Mouse (Mus musculus): ENCODE measurements around the gene Itgb2.

Itgb2 gene

DNA sequence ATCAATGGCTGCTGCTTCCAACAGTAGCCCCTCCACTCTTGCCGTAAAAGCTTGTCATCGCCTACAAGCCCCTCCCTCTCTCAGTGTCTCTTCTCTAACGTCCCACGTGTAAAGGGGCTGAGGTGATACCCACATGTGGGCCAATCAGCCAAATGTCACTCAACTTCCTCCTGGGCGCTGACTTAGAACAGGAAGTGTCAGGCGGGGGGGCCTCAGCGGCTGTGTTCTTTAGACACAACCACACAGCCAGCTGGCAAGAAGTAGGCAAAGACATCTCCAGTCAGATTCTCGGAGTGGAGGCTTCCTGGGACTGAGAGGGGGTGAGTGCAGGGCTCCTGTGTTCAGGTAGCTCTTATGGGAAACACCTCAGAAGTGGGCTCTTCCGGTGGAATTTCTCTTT, at the start of gene Itgb2:
TSS of gene Itgb2 (plus strand) at position 113 of the 400 bp plus-strand sequence.
- CTCF ChIA-PET, result interaction anchor here (0.6 to 1.6 kb wide), 3 partner anchors 13 to 31 kb away, joined by 3 to 4 read pairs (median 4); no protein-coding TSS in a partner anchor

DNA sequence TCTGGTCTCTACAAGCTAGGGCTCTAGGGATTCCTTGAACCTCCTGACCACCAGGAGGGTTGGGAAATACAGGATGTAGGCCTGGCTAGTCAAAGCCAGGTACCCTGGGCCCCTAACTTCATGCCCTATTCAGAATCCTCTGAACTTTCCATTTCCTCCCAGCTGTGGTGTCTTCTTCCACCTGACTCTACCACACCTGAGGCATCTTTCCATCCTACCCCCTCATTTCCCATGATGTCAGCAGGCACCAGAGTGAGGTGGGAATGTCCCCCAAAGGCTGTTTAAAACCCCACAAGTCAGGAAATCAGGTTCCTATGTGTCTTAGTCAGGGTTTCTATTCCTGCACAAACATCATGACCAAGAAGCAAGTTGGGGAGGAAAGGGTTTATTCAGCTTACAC, 48.2 kb upstream of the Itgb2 start:
- CTCF ChIA-PET, result no interaction called here

DNA sequence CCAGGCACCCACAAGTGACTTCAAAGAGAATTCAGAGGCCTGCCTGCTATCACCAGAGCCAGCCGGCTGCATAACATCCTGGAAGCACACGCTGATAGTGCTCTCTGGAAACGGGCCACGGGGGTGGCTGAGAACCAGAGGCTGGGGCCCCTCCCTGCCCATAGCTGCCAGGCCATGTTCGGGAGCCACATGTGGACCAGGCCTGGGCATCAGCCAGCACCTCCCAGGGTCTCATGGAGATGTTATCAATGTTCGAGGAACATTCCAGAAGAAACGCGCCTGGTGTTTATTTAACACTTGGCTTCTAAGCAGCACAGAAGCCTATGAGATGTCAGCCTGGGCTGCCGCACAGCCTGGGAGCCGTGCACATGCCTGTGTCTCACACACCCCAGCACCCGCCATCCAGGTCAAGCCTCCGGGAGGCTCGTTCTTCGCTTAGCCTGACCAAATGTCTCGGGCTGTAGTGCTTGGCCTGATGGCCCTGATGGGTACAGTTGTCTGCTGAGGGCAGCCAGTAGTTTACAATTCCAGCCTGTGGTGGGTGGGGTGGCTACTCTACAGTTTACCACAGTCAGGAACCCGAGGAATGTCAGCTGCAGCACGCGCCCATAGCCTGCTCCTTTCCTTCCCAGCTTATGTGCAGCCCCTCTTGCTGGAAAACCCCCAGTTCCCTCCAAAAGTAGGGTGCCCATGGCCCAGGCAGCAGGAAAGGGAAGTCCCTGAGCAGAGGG, 45.7 kb upstream of the Itgb2 start:
- CTCF ChIA-PET, result interaction anchor here (0.6 kb wide), 1 partner anchor 662 kb away, joined by 6 read pairs; no protein-coding TSS in a partner anchor

DNA sequence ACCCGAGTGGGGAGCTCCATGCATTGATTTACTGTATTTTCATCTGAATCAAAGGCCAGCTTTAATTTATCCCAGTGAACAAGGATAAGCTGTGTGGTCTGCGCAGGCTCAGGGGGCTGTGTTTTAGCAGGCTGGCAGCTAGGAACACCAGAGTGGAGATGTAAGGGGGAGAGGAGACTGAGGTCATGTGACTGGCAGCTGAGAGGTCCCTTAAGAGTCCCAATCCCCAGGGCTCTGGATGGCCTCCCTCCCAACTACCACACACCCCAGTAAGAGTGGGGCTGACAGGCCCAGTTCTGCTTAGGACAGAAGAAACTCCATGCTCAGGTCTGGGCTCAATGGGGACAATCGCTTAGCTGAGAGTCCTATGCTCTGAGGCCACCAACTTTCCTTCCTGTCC, 44.3 kb upstream of the Itgb2 start:
- CTCF ChIA-PET, result no interaction called here

DNA sequence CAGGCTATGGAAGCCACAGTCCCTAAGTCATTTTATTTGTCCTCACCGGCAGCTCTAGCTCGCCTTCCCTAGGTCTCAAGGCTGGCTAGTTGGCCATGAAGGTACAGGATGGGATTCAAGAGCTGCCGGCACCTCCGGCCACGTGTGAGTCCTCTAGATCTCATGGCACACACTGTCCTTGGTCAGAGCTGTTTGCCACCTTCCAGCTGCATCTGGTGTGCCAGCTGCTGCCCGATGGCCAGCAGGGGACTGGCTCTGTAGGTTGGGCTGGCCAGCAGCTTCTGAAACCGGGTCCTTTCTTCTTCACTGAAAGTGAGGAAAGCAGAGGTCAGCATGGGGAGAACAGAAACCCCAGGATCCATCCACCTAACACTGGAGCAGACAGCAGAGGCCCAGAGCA, 41.9 kb upstream of the Itgb2 start:
- CTCF ChIA-PET, result no interaction called here

DNA sequence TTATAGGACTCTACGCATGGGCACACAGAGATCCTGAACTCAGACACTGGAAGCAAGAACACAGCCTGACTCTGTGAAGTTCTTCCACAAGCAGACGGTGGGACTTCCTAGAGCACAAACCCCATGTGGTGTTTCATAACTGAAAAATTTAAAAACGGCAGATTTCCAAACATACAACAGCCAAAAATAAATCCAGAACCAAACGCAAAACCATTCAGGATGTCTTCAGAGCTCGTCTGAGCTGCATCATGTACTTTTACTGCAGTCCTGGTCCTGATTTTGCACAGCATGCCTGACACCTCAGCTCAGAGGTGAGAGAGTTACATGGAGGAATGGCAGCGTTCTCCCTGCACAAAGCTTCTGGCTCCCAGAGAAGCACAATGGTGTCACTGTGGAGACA, 38.5 kb upstream of the Itgb2 start:
- CTCF ChIA-PET, result interaction anchor here (0.6 kb wide), 1 partner anchor 451 kb away, joined by 6 read pairs; no protein-coding TSS in a partner anchor

DNA sequence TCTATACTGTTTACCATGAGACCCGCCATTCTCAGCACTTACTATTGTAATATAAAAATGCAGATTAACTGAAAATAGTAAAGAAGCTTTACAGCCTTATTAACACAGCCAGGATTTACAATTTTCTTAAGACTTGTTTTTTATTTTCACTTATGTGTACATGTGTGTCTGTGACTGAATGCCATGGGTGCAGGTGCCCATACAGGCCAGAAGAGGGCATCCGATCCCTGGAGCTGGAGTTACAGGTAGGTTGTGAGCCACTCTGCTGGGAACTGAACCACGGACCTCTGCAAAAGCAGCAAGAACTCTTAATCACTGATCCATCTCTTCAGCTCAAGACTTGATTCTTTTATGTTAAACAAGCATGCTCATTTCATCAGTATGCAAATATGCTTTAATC, 37.2 kb upstream of the Itgb2 start:
- CTCF ChIA-PET, result interaction anchor here (0.6 to 0.7 kb wide), 2 partner anchors 36 to 105 kb away, joined by 3 to 5 read pairs; no protein-coding TSS in a partner anchor

DNA sequence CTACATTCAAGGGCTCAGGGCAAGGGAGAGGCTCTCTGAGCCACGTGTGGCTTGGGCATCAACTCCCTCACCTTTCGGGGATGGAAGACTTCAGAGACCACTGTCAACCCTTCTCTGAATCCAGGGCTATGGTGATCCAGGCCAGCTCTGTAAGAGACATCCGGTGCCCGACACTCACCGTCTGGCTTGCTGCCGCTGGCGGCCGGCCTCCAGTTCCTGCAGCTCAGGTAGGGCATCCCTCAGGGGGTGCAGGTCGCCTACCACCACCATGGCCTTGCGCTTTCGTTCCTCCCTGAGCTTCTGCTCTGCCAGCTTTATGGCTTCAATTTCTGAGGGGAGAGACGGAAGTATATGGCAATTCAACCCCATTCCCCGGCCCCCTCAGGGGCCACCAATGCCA, 32.9 kb upstream of the Itgb2 start:
- CTCF ChIA-PET, result no interaction called here

DNA sequence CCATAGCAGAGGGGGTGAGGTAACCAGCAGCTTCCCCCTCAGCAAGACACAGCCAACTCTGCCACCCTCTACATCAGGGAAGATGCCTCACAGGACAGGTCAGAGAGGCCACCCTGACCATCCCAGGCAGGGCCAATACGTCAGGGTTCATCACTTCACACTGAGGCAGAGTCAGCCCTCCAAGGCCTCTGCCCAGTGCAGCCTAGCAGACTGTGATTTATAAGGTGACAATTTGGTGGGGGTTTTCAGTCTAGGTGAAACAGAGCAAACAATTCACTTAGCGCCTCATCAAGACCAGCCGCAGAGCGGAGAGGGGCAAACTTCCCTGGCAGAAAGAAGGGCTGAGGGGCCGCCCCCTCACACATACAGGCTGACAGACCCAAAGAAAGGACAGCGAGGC, 31.8 kb upstream of the Itgb2 start:
- CTCF ChIA-PET, result no interaction called here

DNA sequence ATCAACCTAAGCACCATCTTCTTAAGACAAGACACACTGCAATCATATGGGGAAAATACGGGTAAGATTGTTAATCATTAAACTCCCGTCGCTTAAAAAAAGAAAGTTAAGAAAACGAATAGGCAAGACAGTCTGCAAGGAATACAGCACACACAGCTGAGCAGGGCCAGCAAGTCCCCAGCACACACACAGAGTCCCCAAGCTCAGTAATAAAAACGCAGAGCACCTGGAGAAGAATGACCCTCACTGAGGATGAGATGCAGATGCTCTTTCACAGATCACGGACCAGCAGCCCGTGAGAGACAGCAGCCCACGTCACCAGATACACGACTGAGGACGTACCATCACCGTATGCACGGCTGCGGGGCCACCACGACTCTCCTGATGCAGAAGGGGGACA, 29.4 kb upstream of the Itgb2 start:
- CTCF ChIA-PET, result no interaction called here

DNA sequence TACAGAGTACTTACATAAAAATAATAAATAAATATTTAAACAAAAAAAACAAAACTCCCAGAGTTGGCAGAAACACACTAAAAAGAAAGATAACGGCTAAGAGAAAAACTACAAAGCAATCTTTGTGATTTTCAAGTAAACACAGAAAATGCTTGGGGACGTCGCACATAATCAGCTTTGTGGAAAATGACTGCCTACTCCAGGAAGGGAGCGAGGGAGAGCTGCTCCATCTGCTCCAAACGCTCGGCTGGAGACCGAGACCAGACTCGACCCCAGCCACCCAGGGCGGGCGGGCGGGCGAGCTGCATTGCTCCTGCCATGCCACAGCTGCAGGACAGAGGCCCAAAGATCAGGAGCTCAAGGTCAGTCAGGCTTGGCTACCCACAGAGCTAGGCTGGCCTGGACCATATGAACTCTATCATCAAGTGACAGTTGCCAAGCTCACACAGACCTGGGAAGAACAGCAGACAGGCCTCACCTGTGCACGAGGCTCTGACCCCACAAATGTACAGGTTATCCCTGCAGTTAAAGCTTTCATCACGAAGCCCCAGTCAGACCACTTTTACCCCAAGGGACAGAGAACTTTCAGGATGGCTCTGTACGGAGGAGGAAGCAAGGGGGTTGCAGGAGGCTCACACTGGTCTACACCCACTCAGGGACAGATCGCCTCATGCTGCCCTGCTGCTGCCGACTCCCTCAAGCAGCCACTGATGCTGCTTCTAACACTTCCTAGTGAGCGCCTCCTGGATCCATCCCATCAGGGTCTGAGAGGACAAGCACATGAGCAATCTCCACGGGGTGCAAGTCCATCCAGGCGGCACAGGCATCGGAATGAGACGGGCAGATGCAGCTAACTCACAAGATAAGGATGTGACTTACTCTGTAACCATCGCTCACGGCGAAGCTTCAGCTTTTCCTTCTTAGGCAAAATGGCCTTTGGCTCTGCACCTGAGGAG, 26.8 kb upstream of the Itgb2 start:
- CTCF ChIA-PET, result no interaction called here

DNA sequence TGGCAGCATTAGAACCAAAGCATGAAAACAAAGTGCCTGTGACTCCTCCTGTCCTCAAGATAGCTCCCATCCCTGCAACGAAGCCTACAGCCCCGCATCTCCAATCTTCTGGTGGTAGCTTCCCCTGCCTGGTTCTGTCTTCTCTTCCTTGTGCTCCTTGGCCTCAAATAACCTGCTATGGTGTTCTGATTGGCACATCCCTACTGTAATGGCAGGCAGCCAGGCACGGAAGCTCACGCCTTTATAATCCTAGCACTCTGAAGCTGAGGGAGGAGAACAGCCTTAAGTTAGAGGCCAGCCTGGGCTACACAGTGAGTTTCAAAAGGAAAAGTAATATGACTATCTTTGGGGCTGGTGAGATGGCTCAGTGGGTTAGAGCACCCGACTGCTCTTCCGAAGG, 25.9 kb upstream of the Itgb2 start:
- CTCF ChIA-PET, result no interaction called here

DNA sequence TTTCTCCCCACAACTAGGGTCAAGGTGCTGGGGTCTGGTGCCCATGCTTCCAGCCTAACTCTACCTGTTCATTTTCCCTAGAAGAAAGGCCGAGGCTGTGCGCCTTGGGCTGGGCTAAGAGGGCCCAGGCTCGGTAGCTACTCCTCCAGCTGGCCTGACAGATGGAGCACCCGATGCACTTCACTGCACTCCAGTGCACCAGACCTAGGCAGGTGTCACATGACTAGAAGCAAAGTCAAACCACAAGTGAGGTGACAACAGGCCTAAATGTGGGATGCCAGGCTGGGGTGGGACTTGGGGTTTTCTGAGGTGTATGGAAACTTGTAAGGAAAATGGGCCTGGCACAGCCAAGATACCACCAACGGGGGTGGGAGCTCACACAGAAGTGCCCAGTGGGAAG, 23.5 kb upstream of the Itgb2 start:
- CTCF ChIA-PET, result interaction anchor here (0.6 kb wide), 1 partner anchor 224 kb away, joined by 3 read pairs; no protein-coding TSS in a partner anchor

DNA sequence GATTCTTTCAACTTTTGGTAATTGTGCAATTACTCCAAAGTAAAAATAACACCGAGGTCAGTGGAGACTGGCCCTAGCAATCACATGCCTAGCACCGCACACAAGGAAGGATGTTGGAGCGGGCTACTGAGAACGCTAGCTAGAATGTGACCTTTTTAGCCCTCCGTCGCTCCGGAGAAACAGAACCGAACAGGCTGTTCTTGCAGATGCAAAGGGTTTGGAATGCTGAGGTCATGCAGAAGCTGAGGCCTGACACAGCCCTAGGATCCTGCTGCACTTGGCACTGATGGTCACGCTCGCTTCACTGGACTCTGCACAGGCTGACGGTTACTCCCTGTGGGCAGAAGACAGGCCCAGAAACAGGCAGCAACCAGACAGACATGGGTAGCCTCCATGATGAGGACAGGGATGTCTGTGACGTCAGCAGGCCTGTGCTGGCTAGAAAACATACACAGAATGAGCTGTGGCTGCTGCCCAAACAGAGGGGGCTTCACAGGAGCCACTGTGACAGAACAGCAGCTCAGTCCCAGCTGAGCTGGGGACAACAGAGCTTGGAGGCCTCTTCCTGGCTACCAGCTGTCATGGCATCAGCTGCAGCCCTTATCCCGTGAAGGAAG, 23.0 kb upstream of the Itgb2 start:
- CTCF ChIA-PET, result interaction anchor here (0.6 kb wide), 1 partner anchor 225 kb away, joined by 3 read pairs; no protein-coding TSS in a partner anchor

DNA sequence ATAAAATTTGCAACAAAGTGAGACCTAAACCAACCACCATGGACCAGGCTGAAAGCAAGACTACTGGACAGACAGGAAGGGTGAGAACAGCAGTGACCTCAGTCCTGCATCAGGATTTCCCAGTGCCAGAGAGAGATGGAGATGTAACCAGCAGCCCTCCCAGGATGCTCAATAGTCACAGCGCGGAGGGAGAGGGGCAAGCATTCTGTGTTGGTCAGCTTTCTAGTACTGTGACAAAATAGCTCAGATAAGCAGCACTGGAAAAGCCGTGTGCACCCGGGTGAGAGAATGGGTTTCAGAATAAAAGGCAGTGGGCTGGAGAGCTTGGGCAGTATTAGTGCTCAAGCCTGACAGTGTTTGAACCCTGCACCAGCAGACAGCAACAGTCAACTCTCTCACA, 22.3 kb upstream of the Itgb2 start:
- CTCF ChIA-PET, result no interaction called here

DNA sequence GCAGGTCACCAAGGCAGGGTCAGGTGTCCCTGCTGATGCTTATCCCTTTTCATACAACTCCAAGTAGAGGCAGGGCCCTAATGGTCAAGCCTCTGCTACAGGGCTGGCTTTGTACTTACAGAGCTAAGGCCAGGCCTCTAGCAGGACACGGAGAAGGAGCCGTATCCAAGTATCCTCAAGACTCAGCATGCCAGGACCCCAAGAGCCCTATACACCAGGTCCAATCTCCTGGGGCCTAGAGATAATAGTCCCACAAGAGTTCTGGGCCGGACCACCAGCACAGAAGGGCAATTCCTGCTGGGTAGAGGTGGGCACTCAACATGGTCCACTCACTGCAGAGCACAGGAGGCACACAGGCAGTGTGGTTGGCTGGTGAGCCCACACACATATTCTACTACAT, 21.3 kb upstream of the Itgb2 start:
- CTCF ChIA-PET, result interaction anchor here (0.6 to 0.7 kb wide), 2 partner anchors 86 to 227 kb away, joined by 3 to 4 read pairs; no protein-coding TSS in a partner anchor

DNA sequence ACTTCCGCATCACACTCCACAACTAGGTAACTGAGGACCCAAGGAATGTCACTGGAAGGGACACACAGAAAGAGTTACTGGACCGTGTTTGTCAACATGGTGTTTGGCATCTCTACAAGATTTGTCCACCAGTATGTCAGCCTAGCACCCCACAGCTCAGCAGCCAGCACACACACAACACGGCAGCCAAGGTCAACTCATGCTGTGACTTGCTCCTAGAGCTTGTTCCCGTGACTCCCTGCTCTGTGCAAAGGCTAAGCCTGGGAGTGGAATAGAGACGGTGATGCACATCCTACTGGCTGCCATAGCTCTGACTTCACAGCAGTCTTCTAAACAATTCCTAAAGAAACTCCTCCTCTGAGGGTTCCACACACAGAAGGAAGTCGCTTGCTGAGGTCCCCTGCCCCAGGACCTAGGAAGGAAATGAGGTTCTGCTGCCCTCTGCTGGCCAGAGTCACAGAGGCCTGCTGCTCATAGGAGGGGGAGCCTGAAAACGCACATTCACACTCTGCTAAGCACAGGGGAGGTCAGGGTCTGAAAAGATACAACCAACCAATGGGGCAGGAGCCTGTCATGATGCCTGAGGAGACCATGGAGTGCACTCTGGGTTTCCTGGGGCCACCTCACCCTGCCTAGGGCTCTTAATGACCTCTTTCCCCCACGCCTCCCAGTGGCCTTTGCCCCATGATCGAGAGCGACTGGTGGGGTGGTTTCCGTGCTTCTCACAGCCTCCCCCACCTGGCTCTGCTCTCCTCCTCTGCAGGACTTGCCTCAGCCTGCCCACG, 20.5 kb upstream of the Itgb2 start:
- CTCF ChIA-PET, result interaction anchor here (0.6 to 0.7 kb wide), 2 partner anchors 20 to 85 kb away, joined by 3 to 4 read pairs; partner anchors contain the start of gene Itgb2

DNA sequence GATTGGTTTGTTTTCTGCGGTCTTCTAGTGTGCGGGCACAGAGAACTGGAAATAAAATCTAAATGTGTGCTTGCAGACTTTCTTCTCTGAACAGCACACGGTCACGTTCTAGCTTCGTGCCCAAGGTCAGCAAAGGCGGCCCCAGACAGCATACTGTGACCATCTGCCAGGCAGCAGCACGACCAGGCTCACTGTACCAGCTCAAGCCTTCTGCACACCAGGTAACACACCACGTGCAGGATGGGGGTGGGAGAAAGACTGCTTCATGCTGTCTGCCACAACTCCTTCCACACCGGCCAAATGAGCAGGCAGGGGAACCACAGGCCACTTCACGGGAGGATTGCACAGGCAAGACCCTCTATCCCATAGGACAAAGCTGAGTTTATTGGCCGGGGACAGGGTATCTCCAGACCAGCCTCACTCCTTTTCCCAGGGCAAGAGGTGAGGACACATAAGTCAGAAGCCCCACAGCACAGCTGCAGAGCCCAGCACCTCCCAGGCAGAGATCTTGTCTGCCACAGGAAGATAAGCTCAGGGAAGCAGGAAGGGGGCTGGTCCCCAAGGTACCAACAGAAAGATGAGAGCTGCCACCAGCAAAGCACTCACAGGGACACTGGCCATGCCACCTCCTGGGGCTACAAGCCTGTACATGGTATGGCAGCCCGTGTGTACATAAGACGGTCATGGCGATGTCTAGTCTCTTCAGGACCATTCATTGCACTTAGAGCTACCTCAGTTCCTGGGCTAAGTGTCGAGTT, 19.6 kb upstream of the Itgb2 start:
- CTCF ChIA-PET, result interaction anchor here (0.6 to 0.7 kb wide), 2 partner anchors 19 to 228 kb away, joined by 3 to 4 read pairs; partner anchors contain the start of gene Itgb2

DNA sequence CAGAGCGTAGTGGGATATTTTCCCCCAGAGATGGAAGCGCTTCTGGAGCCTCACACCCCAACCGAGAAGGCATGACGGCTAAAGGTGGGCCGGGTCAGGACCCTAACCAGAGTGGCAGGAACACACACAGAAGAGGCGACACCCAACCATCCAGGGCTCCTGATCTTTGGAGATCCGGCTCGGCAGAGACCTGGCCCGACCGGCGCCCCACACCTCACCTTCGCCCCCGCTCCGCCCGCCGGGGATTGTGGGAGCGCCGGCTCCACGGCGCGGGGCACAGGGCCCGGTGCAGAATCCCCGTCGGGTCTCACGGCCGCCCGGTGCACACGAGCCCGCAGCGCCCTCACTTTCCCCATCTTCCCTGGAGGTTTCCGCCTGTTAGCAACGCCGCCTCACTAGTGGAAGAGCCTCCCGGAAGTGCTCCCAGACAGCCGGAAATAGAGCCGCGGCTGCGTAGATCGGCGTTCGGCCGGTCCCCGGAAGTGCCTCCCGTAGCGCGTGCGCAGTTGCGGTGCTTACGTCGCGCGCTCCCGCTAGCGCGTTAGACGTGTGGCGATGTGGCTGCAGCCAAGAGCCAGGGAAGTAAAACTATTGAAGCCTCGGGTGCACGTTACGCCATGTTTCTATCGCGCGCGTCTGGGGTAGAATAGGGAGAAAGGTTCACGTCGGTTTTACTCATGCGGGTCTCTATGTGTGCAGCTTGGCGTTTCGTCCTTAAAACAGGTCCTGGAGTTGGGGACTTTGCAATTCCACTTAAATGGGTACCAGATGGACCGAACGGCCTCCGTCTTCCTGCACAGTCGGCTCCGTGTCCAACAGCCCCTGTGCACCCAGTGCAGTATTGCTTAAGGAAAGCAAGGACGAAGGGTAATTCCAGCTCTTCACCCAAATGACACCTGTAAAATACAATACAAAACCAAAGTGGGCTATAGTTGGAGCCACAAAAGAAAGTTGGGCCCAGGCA, 14.4 kb upstream of the Itgb2 start, which contains the start of gene Fam207a:
TSS of gene Fam207a (minus strand) at position 401 of the 964 bp plus-strand sequence.
- CTCF ChIA-PET, result interaction anchor here (0.9 to 1.2 kb wide), 2 partner anchors 54 to 257 kb away, joined by 3 read pairs; partner anchors contain the start of gene Pofut2

Data from spleen, embryonic (tissue).